Mouse (Mus musculus) large intestine, adult 2 months (tissue): ENCODE measurements around the gene 4931428L18Rik. TPM values are rescaled to one million over a fixed set of nuclear protein-coding genes. Genes with fewer than 3 reads are reported as not detected.
"Not testable (repeated sequence)": the region's sequence is repeated elsewhere in the genome, so short reads cannot be mapped to it uniquely, and the experiment has no call there.

Source experiments
- DNase-seq: peaks from one replicate; pipeline ENCODE4 v3.0.0-alpha.2; 2012; ENCODE audit warnings: low read depth, low spot score
- WGBS: fragments of 180-500 bp; shearing (Covaris S2); methylation state at CpG from one replicate; pipeline ENCODE4 v1.1.7; 2018; 5-methylcytosine and 5-hydroxymethylcytosine counted together
- polyA plus RNA-seq: library from polyadenylated mRNA; depleted of rRNA; stranded (reverse); fragments of >200 nt; gene quantifications from 2 replicates; pipeline ENCODE4 v1.2.3, GENCODE M21; 2012

4931428L18Rik gene
- polyA plus RNA-seq, 1 experiment, result not detected

GRCm38 (mm10) chr1:31071209-31071608 is 151.3 kb downstream of the 4931428L18Rik start:
- DNase-seq, result no peak
- 70% methylated on average over 2 of the region's 2 CpGs for WGBS

GRCm38 (mm10) chr1:31064817-31065740 is 157.4 kb downstream of the 4931428L18Rik start:
- WGBS, result 81% methylated on average over 12 of the region's 12 CpGs
- DNase-seq, result no peak

- DNase-seq, result no peak
- 47% methylated on average over 4 of the region's 4 CpGs for WGBS
These were observed 162.7 kb downstream of the 4931428L18Rik start for GRCm38 (mm10) chr1:31059806-31060205.

GRCm38 (mm10) chr1:31058861-31059351 is 163.6 kb downstream of the 4931428L18Rik start:
- DNase-seq, result peak; percentile 72
- WGBS, result 11% methylated on average over 2 of the region's 2 CpGs

GRCm38 (mm10) chr1:31058196-31058595 is 164.3 kb downstream of the 4931428L18Rik start:
- DNase-seq, result no peak
- 17% methylated on average over 3 of the region's 3 CpGs for WGBS

GRCm38 (mm10) chr1:31051370-31051921 is 171.0 kb downstream of the 4931428L18Rik start:
- WGBS, result 45% methylated on average over 5 of the region's 5 CpGs
- DNase-seq, result no peak

- DNase-seq, result no peak
- WGBS, result 28% methylated on average over 5 of the region's 5 CpGs
These were observed 172.4 kb downstream of the 4931428L18Rik start for GRCm38 (mm10) chr1:31049954-31050652.

- no peak for DNase-seq
- 27% methylated on average over 3 of the region's 3 CpGs for WGBS
These were observed 179.3 kb downstream of the 4931428L18Rik start for GRCm38 (mm10) chr1:31043208-31043607.

- DNase-seq, result no peak
- 64% methylated on average over 4 of the region's 4 CpGs for WGBS
These were observed 179.7 kb downstream of the 4931428L18Rik start for GRCm38 (mm10) chr1:31042793-31043192.

- DNase-seq, result no peak
- WGBS, result 10% methylated on average over 2 of the region's 2 CpGs
These were observed 188.5 kb downstream of the 4931428L18Rik start for GRCm38 (mm10) chr1:31033851-31034534.

GRCm38 (mm10) chr1:31032351-31032750 is 190.1 kb downstream of the 4931428L18Rik start:
- 76% methylated on average over 2 of the region's 2 CpGs for WGBS
- DNase-seq, result no peak

GRCm38 (mm10) chr1:31023173-31023572 is 199.3 kb downstream of the 4931428L18Rik start:
- no peak for DNase-seq

- WGBS, result 16% methylated on average over 6 of the region's 6 CpGs
- DNase-seq, result peak; percentile 98
These were observed 203.2 kb downstream of the 4931428L18Rik start for GRCm38 (mm10) chr1:31019283-31019682.

- WGBS, result 25% methylated on average over 5 of the region's 5 CpGs
- peak; percentile 70 for DNase-seq
These were observed 205.1 kb downstream of the 4931428L18Rik start for GRCm38 (mm10) chr1:31017377-31017776.

- DNase-seq, result no peak
- WGBS, result 76% methylated on average over 6 of the region's 6 CpGs
These were observed 206.4 kb downstream of the 4931428L18Rik start for GRCm38 (mm10) chr1:31016068-31016467.

- no peak for DNase-seq
- 21% methylated on average over 2 of the region's 2 CpGs for WGBS
These were observed 207.2 kb downstream of the 4931428L18Rik start for GRCm38 (mm10) chr1:31015261-31015660.

- WGBS, result 91% methylated on average over 6 of the region's 6 CpGs
- DNase-seq, result not testable (repeated sequence)
These were observed 244.6 kb downstream of the 4931428L18Rik start, which contains the start of gene AC153137.1 for GRCm38 (mm10) chr1:30977868-30978267. TSS of gene AC153137.1 (minus strand) at chr1:30977968.

- 89% methylated on average over 7 of the region's 7 CpGs for WGBS
These were observed 245.2 kb downstream of the 4931428L18Rik start for GRCm38 (mm10) chr1:30977239-30977638.

GRCm38 (mm10) chr1:30951795-30952194 is 270.7 kb downstream of the 4931428L18Rik start:
- 69% methylated on average over 2 of the region's 2 CpGs for WGBS
- no peak for DNase-seq

More at GRCm38 (mm10) chr1:30977239-30977638, 245.2 kb downstream of the 4931428L18Rik start:
- DNase-seq, result not testable (repeated sequence)
